Mouse (Mus musculus) naive thymus-derived CD4-positive, alpha-beta T cell, adult 2 months (primary cell): ENCODE results near the gene Rin3.

ENCODE experiments used
- DNase-seq: peaks from one replicate; pipeline ENCODE4 v3.0.0-alpha.2; 2011; ENCODE audit warnings: low read depth

The Rin3 gene

DNA sequence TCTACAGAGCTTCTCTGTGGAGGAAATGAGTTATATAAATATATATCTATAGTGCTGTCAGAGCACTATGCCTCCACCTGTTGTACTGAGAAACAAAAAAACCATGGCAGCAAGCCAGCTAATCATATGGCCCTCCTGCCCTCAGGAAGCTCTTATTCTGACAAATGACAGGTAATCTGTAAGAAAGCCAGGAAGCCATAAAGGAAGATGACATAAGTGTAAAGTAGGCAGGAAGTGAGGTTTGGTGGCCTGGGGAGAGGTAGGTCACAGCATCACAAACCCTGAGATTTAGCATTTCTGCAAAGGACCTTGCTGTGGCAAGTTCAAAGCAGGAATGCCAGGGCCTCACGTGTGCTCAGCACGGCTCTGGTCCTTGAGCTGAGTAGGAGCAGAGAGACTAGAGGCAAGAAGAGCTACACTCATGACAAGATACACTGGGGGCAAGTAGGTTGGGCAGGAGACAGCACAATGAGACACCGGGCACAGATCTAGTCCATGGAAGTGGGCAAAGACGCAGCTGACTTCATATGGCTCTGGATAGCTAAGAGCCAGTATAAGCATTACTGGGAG lies 88.2 kb downstream of the Rin3 start:
- DNase-seq = peak; percentile 86

DNA sequence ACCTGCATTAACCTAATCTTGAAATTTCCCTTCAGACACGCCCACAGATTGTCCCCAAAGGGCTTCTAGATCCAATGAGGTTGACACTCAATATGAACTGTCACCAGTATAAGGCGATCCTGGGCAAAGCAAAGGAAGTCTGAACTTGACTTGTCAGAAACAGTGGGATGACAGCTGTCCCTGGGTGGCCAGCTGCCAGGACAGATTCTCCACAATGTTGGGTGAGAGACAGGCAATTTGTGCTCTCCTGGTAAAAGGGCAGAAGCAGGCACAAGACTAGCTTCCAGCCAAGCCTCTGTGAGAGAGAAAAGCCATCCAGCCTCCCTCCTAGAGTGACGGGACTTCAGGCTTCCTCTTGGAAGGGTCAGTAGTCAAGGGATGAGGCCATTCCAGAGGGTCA lies 89.5 kb downstream of the Rin3 start:
- no peak for DNase-seq

GRCm38 (mm10) chr12:102382180-102382579 lies 99.3 kb downstream of the Rin3 start:
- DNase-seq = no peak

- DNase-seq = no peak
These were observed 100.4 kb downstream of the Rin3 start for GRCm38 (mm10) chr12:102383288-102383687.

DNA sequence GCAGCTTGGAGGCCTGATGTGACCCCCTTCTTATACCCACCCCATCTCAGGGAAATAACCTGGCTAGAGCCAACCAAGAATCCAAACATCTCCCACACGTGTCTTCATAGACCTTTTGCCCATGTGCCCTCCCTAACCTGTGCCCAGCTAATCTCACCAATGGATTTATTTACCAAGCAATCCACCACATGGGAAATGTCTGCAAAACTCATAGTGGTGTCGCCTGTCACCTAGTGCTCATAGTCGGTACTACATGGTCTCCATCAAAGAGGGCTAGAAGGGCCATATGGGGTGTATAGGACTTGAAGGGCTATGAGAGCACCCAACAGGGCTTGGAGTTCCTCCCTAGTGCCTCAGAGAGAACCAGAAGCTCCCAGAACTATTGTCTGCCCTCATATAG lies 102.0 kb downstream of the Rin3 start:
- peak; percentile 75 for DNase-seq

- peak; percentile 90 for DNase-seq
These were observed 104.5 kb downstream of the Rin3 start for GRCm38 (mm10) chr12:102387219-102387917.

DNA sequence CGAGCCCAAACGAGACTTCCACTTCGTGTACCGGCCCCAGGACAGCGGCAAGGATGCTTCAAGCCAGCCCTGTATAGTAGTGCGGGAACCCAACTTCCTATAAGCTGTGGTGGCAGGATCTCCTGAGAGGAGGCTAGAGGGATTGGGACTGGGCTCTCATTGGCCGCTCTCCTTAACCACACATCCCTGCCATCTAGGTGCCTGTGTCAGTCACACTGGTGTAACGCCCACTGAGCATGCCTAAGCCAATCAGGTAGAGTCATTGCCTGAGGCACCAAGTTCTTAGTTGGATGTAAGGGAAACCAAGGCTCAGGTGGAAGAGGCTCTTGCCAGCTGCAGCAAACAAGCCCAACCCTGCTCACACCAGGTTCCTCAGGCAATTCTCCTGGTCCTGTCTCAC lies 107.2 kb downstream of the Rin3 start:
- DNase-seq = no peak

DNA sequence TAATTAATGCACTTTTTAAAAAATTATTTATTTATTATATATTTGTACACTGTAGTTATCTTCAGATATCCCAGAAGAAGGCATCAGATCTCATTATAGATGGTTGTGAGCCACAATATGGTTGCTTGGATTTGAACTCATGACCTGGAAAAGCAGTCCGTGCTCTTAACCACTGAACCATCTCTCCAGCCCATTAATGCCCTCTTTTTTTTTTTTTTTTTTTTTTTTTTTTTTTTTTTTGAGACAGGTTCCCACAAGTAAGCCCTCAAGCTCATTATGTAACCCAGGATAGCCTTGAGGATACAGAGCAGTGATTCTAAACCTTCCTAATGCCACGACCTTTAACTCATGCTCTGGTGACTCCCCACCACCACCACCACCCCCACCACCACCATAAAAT lies 108.3 kb downstream of the Rin3 start:
- DNase-seq = no peak

GRCm38 (mm10) chr12:102391982-102392381 lies 109.1 kb downstream of the Rin3 start:
- DNase-seq = peak; percentile 79

- no peak for DNase-seq
These were observed 111.6 kb downstream of the Rin3 start for GRCm38 (mm10) chr12:102394496-102394895.

DNA sequence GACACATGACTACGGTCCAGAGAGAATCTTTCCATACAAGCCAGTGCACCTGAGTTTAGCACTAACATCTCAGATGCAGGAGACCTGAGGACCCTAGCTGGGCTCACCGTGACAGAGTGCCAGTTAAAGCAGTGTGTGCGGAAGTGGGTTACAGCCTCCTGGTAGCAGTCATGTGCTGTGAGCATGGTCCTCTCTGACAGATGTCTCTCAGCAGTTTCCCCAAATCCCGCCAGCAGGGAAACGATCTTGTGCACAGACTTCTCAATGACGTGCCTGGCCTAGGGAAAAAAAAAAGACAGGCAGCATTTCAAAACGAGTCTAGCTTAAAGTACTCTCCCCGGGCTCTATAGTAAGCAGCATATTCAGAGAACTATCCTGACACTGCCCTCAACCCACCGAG lies 112.7 kb downstream of the Rin3 start:
- no peak for DNase-seq

- no peak for DNase-seq
These were observed 113.4 kb downstream of the Rin3 start for GRCm38 (mm10) chr12:102395998-102396991.

DNA sequence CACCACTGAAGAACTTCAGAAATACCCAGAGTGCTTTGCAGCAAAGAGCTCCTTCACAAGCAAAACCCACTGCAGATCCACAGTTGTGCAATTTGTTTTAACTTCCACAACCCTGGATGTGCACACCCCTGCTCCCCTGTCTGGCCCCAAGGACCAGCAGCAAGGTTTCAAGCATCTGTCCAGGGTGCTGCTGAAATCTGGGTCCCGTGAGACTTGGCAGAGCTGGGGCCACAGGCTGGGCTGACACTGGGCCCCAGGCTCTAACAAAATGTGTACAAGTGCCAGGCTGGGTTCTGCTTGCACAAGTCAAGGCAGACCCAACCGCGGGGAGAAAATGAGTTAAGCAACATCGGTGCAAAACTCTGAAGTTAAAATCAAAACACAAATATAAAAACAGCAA lies 115.7 kb downstream of the Rin3 start:
- no peak for DNase-seq

DNA sequence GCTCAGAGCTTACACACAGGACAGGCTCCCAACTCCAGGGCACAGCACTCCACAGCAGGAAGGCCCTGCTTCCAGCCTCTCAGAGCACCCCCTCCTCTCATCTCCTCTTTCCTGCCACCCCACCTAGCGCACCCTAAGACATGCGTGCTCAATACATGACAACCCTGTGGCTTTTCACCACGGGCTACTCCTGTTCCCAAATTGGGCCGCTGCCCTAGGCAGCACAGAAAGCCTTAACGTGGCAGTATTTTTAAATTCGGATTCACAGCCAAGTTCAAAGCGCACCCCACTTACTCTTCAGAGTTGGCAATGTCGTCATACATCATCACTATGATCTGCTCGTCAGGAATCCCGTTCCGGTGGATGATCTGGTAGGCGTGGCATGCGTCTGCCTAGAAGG lies 130.3 kb downstream of the Rin3 start:
- DNase-seq = no peak

GRCm38 (mm10) chr12:102414686-102415085 lies 131.8 kb downstream of the Rin3 start:
- DNase-seq = no peak

DNA sequence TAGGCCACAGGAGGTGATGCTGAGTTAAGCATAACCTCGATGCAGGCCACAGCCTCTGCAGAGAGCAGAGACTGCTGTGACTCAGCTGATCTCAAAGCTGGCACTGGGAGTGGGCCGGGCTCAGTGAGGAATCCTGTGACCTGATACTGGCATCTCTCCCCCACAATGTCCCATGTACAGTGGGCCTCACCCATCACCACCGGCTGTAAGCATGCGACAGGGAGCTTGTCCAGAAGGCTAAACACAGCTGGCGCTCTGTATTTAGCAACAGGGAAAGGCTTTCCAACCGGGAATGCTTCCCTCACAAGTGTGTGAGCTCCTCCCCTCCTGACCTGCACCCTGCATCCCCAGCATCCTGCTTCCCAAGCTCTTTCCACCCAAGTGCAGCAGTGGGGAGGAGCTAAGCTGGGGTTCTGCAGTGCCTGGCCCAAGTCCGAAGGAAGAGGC lies 133.6 kb downstream of the Rin3 start:
- DNase-seq = no peak

GRCm38 (mm10) chr12:102416955-102417510 lies 134.2 kb downstream of the Rin3 start:
- no peak for DNase-seq

- DNase-seq = no peak
These were observed 134.9 kb downstream of the Rin3 start for GRCm38 (mm10) chr12:102417701-102418100.

- DNase-seq = no peak
These were observed 136.7 kb downstream of the Rin3 start for GRCm38 (mm10) chr12:102419544-102419943.

- DNase-seq = no peak
These were observed 137.5 kb downstream of the Rin3 start for GRCm38 (mm10) chr12:102420168-102420890.

- no peak for DNase-seq
These were observed 139.2 kb downstream of the Rin3 start for GRCm38 (mm10) chr12:102422065-102422464.
